Mouse (Mus musculus) cerebellum, adult 2 months (tissue): Measurements from ENCODE around the gene Katnal1.

Experiments used
- CTCF ChIP-seq: fragments of 200-500 bp; IDR thresholded peaks from 2 replicates; pipeline ENCODE4 v1.5.1; 2011; ENCODE audit warnings: low read depth, mild to moderate bottlenecking, control low read depth, low read length, moderate library complexity, borderline replicate concordance; ENCODE audit not compliant: insufficient read depth
- POLR2A ChIP-seq: fragments of 200-500 bp; IDR thresholded peaks from 2 replicates; pipeline ENCODE4 v1.6.1; 2011; ENCODE audit warnings: low read length, control low read depth, borderline replicate concordance; ENCODE audit not compliant: insufficient read depth

DNA sequence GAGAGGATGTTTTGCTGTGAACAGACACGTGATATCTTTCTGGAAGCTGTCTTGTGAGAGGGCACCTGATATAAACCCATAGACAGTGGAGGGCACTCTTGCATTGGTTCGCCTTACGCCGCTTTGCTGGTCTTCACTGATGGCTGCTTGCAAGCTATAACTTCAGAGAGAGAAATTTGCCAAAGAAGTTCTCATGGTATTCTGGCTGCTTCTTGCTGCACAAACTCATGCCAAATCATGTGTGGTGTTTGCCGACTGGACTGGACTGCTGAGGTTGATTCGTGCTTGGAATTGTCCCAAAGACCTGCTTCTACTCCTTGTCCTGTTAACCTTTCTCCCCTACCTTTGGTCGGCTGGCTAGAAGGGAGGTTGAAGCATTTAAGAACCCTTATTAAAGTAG, 29.8 kb downstream of the Katnal1 start:
- TF ChIP-seq CTCF, result no peak
- no peak for TF ChIP-seq POLR2A
